Mouse (Mus musculus) hematopoietic multipotent progenitor cell, adult 10-12 weeks (in vitro differentiated cells): ENCODE measurements around the gene D3Ertd751e. TPM values are rescaled to one million over a fixed set of nuclear protein-coding genes. Genes with fewer than 3 reads are reported as not detected.

Experiments
- polyA plus RNA-seq: library from polyadenylated mRNA; stranded (reverse); fragments of >175 nt; gene quantifications from 2 replicates; pipeline ENCODE4 v1.2.3, GENCODE M21; 2012; ENCODE audit warnings: low replicate concordance

Gene D3Ertd751e
- 0.73 and 2.8 TPM in 2 replicates for polyA plus RNA-seq

DNA sequence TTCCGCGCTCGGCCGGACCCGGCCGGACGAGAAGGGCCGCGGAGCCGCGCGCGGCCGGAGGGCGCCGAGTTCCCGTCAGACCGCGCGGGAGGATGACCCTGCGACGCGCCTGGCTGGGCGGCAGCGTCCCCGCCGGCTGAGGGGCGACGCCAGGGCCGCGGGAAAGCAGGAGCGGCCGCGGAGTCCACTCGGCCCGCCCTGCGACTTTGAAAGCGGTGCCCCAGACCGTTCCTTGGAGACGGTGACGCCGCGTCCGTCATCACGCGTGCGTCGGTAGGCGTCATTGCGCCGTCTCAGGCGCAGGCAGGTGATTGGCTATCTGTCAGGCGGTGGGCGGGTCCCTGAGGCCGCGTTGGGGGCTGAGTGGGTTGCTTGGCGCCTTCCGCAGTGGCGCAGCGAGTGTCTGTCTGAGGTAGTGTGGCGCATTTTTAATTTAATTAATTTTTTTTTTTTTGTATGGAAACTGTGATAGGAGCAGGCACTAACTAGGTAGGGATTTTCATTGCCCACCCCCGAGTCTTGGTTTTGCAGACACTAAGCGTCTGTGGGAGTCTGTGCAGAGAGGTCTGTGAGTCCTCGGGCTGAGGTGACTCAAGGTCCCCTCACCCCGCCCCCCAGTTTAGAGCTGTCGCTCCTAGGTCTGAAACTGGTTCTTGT, at the start of gene D3Ertd751e, which contains the start of gene Sclt1:
Gene D3Ertd751e, plus strand, starts transcription at position 334 of the 657 bp plus-strand sequence.
Gene Sclt1, minus strand, starts transcription at position 237 of the 657 bp plus-strand sequence.

Other genes starting within 250 kb of the D3Ertd751e start
- gene Jade1, start 186.9 kb upstream of the D3Ertd751e start, polyA plus RNA-seq, result 24.6 and 71.9 TPM in 2 replicates
- gene Sclt1, start 97 bp upstream of the D3Ertd751e start, polyA plus RNA-seq, result 4.4 and 13.8 TPM in 2 replicates